Mouse (Mus musculus) C2C12 (cell line): ENCODE data around the gene Akap6.

Experiments
- CEBPB ChIP-seq: IDR thresholded peaks from one replicate; pipeline ENCODE4 v1.6.1; 2011; ENCODE audit warnings: low read depth, mild to moderate bottlenecking, control low read depth, moderate library complexity
- CTCF ChIP-seq: IDR thresholded peaks from one replicate; pipeline ENCODE4 v1.5.1; 2011; ENCODE audit not compliant: control insufficient read depth, insufficient read depth, insufficient read length
- FOSL1 ChIP-seq: IDR thresholded peaks from one replicate; pipeline ENCODE4 v1.8.0; 2011; ENCODE audit warnings: mild to moderate bottlenecking, low read length; ENCODE audit not compliant: poor library complexity, insufficient read depth, severe bottlenecking
- MAX ChIP-seq: IDR thresholded peaks from one replicate; pipeline ENCODE4 v1.6.1; 2011; ENCODE audit warnings: mild to moderate bottlenecking, control low read depth
- MYOD1 ChIP-seq: IDR thresholded peaks from one replicate; pipeline ENCODE4 v1.6.1; 2011; ENCODE audit warnings: low read depth; ENCODE audit not compliant: control insufficient read depth, insufficient read length
- MYOG ChIP-seq: IDR thresholded peaks from one replicate; pipeline ENCODE4 v1.6.1; 2011; ENCODE audit not compliant: control insufficient read depth, insufficient read length; ENCODE audit errors: extremely low read depth
- USF1 ChIP-seq: IDR thresholded peaks from one replicate; pipeline ENCODE4 v1.6.1; 2011; ENCODE audit warnings: low read depth, mild to moderate bottlenecking, control low read depth, moderate library complexity

- TF ChIP-seq CTCF (no peak), MAX (no peak), USF1 (no peak), FOSL1 (no peak), CEBPB (no peak), MYOD1 (peak; percentile 68), MYOG (no peak)
These were observed 155.1 kb downstream of the Akap6 start for GRCm38 (mm10) chr12:52854236-52854679.
